Mouse (Mus musculus): ENCODE results near the gene Jph2.
A peak's percentile ranks its signal among the peaks of the same experiment; 100 is the strongest.

Jph2 gene

DNA sequence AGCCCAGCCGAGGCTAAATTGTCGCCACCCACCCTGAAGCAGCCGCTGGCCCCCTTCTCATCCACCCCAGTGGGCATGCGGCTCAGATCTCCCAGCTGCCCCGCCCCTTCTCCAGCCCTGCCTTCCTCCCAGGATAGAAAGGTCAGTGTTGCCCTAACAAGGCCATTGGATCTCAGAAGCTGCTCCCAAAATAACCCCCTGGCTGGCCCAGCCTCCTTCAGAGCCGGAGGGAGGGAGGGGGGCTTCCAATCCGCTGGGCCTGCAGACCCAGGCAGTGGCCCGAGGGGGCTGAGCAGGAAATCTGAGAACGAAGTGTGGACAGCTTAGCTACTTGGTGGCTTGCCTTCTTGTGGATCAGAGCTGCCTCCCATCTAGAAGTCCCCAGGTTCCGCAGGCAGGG lies at the start of gene Jph2:
Gene Jph2 (minus strand): TSS at position 89 of the 400 bp plus-strand sequence.
- DNase-seq (ENCODE audit: low spot score) = no peak

DNA sequence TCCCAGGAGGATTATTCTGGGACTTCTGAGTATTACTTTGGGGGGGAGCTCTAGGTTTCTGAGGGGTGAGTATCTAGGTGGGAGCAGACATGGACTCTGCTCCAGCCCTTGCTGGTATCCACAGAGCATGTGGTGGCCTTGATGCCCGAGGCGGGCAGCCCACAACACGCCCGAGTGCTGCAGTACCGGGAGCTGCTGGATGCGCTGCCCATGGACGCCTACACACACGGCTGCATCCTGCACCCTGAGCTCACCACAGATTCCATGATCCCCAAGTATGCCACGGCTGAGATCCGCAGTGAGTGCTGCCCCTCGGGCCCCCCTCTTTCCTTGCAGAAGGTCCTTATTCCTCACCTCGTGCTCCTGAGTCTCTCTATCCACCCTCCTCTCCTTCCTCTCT lies 49.6 kb upstream of the Jph2 start:
- no peak for DNase-seq (ENCODE audit: low spot score)

DNA sequence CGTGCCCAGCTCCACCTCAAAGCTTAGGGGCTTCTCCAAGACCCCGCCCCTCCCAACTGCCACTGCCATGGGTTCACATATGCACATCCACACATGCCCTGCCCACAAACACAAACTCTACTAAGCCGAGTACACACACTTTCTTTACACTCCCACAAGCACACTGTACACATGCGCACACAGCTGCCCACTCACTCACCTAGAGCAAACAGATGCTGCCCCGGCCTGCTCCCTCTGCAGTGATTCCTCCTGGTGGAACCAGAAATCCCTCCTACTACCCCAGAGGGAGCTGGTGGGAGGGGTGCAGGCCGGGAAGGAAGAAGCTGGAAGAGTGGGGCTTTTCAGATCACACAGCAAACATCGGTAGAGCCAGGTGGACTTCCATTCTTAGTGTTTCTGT lies 46.2 kb upstream of the Jph2 start:
- DNase-seq (ENCODE audit: low spot score) = no peak

DNA sequence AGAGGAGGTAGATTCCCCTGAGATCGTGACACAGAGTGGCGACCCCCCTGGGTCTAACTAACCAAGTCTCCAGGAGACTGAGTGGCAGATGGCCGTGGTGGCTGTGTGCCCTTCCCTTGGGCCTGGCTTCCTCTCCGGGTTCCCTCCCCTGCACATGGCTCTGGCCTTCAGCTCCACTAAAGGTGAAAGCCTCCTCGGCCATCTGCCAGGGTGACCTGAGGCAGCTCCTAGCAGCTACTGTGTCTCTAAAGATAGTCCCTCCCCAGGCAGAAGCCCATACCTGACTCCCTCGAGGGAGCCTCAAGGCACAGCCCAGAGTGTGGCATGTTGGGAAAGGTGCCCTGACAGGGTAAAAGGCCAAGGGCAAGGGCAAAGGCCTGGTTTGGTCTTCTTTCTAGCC lies 45.8 kb upstream of the Jph2 start:
- DNase-seq (ENCODE audit: low spot score) = no peak

DNA sequence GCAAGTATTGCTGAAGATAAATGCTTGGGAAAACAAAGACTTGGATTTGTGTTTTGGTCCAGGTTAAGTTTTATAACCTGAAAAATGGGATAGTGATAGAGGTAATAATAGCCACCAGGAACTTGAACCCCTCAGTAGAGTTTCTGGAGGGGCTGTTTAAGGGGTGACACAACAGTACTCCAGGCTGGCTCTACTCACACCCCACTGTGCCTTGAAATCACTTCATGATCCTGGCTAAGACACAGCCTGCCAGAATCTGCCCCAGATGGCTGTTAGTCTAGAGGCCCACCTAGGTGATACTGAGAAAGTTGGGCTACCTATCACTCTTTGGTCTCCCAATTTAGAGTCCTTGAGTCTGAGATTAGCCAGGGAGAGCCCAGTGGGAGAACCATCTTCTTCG lies 41.7 kb upstream of the Jph2 start:
- DNase-seq (ENCODE audit: low spot score) = no peak

DNA sequence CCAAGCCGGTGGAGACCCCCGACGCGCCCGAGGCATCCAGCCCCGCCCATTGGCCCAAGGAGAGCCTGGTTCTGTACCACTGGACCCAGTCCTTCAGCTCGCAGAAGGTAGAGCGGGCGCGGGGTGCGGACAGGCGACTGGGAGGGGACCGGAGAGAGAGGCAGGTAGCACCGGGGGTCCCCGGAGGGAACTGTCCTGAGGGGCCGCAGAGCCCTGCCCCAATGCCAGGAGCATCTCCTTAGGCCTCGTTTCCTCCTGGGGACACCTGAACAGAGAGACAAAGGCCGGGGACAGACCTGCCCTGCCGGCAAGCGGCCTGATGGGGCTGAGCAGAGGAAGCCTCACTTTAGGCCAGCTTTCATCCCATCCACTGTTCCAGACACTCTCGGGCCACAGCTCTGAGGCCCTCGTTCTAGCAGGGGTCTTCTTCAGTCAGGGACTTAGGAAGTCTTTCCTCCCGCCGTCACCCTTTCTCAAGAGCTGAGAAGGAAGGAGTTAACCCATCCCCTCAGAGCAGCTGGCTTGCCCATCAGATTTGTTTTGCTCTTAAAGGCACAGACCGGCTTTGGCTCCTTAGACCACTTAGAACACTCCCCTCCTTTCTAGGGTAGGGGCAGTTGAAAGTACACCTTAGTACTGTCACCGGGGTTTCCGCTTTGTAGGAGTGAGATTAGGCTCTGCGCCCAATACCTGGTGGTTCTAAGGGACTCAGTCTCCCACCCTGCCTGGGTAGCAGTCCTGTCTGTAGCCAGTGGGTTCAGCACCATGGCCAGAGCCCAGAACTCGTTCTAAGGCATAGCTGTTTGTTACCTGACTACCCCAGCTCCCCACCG lies 41.0 kb upstream of the Jph2 start:
- DNase-seq (ENCODE audit: low spot score) = no peak

DNA sequence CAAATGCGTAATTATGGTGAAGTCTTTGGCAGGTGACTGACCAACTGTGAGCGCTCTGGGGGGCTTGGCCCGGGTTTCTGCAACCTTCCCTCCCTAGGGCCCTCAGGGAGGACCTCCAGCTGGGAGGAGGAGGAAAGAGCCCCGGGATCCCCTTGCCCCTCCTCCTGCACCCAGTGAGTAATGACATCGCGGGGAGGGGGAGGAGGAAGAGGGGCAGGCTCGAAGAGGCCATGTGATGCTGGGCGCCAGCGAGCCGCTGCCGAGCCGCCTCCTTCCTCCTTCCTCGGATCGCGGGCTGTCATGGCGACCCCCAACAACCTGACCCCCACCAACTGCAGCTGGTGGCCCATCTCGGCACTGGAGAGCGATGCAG lies 40.4 kb upstream of the Jph2 start, which contains the start of gene Gdap1l1:
Gene Gdap1l1 (plus strand): TSS at position 231 of the 373 bp plus-strand sequence.
- no peak for DNase-seq (ENCODE audit: low spot score)

DNA sequence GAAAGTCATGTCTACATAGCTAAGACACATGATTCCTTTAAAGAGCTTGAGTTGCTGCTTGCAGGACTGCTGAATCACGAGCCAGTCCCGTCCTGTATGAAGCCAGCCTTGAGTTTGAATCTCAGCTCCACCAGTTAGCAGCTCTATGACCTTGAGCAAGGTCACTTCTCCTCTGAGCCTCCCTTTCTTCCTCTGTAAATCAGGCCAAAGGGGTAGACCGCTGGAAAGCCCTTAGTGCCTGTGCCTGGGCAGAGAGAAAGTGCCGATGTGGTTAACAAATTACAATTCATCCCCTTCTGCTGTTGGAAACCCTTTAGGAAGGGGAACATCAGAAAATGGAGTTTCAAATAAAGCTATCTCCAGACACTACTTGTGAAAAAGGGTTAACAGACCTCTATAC lies 40.0 kb upstream of the Jph2 start:
- DNase-seq (ENCODE audit: low spot score) = no peak

DNA sequence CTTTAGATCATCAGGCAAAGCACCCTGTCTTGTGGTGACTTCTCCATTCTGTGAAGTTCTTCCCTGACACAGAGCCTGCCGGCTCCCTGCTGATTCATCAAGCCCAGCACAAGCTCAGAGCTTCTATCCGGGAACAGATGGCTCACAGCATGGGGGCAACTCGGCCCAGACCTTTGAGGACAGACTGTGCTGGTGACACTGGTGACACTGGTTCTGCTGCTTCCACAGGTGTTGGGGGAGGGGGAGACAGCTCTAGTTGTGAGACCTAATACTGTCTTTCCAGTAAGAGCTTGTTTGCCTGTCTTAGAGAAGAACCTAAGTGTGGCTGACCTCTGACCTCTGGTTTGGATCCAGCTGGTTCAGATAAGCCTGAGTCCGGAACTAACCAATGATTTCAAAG lies 36.2 kb upstream of the Jph2 start:
- DNase-seq (ENCODE audit: low spot score) = no peak

DNA sequence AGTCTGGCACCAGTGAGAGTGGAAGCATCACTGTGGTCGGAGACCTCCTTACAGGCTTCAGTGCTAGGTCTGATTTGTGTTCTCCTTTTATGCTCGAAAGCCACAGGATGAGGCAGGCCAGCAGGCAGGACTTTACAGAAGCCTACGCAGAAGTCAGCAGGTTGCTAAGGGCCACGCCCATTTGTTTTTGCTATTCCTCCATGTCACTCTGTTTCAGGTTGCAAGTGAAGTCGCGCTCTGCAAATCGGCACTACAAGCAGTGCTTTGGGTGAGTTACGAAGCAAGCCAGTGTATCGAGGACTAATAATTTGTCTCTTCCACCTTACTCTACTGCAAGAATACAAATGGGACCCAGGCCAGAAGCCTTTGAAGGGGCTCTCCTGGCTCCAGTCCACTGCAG lies 33.5 kb upstream of the Jph2 start:
- DNase-seq (ENCODE audit: low spot score) = no peak

DNA sequence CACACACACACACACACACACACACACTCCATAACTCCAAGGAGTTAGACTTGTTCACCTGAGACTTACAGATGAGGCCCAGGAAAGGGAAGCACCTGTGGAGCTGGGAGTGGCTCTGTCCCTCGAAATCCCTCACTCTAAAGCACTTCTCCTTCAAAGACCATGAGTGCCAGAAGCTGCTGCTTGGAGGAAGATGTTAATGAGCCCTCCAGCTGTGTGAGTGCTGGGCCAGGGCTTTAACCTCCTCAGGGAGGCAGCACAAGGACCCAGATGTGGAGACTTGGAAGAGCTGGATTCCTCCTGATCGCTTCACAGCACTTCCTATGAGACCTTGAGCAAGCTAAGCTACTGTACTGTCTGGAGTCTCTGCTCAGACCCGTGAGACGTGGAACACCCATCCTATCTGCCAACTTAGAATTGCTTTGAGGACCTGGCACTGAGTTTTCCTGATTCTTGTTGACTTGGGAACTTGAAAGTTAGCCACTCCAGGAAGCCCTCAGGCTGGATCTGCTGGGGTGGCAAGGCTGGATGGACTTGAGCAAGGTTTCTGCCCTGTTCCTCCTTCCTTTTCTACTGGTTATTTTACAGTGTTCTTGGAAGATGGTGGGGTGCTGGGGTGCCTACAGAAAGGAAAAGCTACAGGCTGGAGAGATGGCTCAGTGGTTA lies 30.7 kb upstream of the Jph2 start:
- no peak for DNase-seq (ENCODE audit: low spot score)

DNA sequence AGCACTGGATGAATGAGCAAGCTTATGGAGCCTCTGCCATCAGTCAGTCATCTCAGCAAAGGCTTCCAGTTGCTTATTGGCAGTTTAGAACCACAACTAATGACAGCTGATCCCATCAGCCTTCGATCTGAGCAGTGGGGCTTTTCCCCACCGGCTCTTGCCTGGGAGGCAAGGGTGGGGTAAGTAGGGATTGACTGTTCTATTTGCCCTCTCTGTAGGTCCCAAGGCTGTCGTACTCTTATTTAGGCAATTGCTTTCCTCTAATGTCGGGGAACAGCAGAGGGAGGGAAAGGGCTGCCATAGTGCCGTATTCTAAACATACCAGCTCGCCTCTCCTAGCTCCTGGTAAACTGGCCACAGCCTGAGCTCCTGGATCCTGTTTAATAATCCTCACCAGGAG lies 26.8 kb upstream of the Jph2 start, which contains the start of gene Oser1:
Gene Oser1 (minus strand): TSS at position 101 of the 400 bp plus-strand sequence.
- DNase-seq (ENCODE audit: low spot score) = no peak

DNA sequence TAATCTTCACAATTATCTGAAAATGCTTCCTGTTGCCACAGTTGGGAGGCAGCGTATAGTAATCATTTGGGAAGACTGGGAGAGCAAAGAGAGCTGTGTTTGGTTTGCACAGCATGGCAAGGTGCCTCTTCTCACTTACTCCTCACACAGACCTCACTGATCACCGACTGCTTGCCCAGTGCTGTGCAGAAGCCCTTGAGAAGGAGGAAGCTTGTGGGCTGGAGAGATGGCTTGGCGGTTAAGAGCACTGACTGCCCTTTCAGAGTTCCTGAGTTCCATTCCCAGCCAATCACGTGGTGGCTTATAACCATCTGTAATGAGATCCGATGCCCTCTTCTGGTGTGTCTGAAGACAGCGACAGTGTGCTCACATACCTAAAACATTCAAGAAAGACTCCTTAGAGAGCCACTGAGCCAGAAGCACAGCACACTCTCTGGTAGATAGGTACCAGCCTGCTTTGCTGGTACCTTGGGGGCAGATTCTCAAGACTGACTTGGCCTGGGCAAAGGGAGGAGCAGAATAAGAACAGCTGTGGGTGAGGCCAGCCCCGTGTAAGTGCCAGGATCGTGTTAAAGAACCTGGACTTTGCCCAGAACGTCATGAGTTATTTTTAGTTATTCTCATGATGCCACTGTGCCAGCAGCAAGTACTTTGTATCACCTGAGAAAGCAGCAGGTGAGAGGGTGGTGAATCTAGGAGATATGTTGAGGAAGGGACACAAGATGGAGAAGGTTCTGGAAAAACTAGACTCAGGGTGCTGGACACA lies 25.3 kb upstream of the Jph2 start:
- DNase-seq (ENCODE audit: low spot score) = no peak

DNA sequence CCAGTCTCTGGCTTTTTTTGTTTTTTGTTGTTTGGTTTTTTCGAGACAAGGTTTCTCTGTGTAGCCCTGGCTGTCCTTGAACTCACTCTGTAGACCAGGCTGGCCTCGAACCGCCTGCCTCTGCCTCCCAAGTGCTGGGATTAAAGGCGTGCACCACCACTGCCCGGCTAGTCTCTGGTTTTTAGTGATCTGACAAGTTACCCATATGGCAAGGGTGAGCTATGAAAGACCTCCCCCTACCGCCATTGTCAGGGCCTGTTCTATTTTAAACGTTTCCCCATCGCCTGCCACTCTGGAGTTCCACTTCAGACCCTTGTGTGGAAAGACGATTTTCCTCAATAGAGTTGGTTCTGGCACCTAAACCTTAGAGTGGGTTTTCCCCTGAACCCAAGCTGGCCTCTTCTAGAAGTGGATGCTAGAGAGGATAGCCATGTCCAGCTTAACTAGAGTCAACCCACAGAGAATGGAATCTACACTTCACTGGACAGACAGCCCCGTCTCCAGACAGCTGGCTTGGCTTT lies 22.6 kb upstream of the Jph2 start:
- DNase-seq (ENCODE audit: low spot score) = no peak

DNA sequence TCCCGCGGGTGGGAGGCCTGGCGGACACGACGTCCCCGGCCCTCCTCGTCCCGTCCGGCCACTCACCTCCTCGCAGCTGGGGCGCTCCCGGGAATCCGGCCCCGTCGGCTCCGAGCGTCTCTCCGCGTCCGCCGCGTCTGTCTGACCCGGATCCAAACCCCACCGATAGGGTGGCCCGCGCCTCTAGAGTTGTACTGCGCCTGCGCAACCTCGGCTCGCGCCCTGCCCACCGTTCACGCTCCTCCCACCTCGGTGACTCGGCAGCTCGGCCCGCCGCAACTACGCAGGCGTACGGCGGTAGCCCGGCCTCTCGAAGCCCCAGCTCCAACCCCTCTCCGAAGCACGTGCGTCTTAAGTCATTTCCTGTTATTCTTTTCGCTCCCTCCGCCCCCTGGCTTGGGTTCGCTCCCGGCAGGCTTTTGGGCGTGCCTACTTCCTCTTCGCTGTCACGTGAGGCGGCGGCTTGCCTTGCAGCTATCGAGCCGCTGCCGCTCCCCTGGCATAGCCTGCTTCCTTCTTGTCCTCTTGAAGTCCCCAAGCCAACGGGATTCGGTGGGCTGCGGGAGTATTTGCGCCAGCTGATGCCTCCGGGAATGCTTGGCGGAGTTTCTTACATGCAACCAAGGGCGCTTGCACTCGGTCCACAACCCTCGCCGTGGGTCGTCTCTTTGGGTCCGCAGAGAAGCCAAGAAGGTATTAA lies 21.7 kb upstream of the Jph2 start:
- DNase-seq (ENCODE audit: low spot score) = peak; percentile 99

DNA sequence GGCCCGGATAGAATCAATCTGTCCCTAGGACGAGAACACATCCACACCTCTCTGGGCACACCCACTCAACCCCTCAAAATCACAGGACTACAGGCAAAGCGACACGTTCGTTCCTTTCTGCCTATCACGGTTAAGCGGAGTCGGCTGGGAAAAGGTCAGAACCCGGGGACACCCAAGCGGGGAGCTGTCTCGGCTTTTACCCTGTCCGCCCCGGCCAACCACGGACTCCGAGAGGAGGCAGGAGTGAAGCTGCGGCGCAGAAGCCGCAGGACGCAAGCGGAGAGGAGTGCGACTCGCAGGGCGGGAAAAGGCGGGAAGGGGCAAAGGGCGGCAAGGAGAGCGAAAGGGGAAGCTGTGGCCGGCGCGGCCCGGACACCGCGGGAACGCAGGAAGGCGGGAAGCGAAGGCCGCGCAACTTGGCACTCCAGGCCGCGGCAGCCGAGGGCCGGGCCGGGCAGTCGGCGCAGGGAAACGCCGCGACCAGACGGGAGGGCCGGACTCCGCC lies 21.1 kb upstream of the Jph2 start:
- no peak for DNase-seq (ENCODE audit: low spot score)

DNA sequence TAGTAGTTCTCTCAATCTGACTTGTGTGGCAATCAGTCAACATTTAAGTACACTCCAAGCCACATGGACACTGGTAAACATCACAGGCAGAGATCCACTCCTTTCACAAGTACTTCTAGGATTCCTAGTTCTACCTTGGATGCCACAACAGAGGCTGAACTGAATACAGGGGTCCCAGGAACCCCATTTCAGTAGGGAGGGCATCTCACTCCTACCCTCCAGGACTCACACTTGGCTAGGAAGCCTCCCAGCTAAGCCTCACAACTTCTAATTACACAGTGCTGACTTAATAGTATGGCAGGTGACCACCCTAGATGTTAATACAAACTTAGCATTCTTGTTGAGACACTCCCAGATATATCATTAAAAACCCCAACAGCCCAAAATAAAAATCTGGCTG lies 20.0 kb upstream of the Jph2 start:
- no peak for DNase-seq (ENCODE audit: low spot score)

DNA sequence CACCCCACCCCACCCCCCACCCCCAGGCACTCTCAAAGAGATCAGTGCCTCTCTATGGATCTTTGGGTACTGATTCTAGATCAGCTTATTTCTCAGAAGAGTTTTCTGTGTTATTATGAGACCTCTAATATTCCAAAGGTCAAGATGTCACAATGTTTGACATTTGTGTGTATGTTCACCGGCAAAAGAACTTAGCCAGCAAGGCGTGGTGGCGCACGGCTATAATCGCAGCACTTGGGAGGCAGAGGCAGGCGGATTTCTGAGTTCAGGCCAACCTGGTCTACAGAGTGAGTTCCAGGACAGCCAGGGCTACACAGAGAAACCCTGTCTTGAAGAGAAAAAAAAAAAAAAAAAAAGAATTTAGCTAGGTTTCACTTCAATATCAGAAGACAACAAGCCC lies 19.2 kb upstream of the Jph2 start:
- DNase-seq (ENCODE audit: low spot score) = no peak

DNA sequence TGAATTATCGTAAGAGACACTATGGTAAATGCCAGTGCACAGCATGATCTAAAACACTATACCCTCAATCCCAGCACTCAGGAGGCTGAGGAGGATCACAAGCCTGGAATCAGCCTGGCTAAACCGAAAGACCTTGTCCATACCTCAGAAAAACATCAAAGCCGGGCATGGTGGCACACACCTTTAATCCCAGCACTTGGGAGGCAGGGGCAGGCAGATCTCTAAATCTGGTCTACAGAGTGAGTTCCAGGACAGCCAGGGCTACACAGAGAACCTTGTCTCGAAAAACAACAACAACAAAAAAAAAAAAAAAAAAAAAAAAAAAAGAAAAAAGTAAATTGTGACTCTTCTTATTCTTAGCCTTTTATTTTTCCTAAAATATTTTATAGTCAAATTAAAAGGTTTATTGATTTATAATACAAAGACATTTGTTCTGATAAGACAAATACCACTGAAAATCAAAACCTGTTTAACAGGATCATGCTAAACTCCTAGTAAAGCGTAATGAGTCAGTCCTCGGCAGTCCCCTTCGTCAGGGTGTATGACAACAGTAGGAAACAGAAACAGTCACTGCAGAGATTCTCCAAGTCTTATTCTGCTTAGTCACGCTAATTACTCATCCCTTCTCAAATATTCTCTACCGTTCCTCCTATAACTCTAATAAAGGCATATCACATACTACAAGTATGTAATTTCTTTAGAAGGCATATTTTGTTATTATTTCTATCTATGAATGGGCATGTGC lies 15.2 kb upstream of the Jph2 start:
- no peak for DNase-seq (ENCODE audit: low spot score)

DNA sequence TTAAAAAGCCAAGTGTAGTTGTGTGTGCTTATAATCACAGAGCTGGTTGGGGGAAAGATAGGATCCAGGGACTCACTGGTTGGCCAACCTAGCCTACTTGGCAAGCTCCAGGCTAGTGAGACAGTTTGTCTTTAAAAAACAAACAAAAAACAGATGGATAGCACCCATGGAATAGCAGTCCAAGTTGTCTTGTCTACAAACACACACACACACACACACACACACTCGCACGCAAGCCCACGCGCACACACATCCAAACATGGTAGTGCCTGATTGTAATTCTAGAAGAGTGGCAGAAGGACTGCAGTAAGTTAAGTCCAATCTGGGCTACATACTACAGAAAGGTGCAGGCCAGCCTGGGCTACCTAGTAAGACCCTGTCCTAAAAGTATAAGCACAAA lies 14.6 kb upstream of the Jph2 start:
- no peak for DNase-seq (ENCODE audit: low spot score)

DNA sequence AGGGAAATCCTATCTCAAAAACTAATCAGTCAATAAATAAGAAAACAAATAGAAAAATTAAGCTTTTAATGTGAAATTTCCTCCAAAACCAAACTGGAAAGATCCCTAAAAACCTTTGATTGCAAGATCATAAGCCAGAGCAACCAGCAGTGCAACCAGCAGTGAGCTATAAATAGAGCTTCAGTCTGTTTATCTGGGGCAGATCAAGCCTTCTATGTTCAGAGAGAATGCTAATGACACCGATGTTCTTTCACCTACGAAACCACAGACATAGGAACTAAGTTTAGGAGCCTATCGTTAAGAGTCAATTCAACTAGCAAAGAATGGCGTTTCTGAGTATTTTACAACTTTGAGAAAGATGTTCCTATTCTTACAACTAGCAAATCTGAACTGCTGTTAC lies 14.0 kb upstream of the Jph2 start:
- no peak for DNase-seq (ENCODE audit: low spot score)
